Mouse (Mus musculus) heart, adult 2 months (tissue): ENCODE results near the gene Slc24a2.

Source experiments
- CTCF ChIP-seq: fragments of 200-600 bp; IDR thresholded peaks from 2 replicates; pipeline ENCODE4 v1.8.1; 2022; ENCODE audit warnings: antibody characterized with exemption, mild to moderate bottlenecking, moderate library complexity
- POLR2A ChIP-seq: fragments of 200-500 bp; IDR thresholded peaks from 2 replicates; pipeline ENCODE4 v1.6.1; 2011; ENCODE audit warnings: mild to moderate bottlenecking, low read depth, low read length, control low read depth; ENCODE audit not compliant: insufficient read depth

DNA sequence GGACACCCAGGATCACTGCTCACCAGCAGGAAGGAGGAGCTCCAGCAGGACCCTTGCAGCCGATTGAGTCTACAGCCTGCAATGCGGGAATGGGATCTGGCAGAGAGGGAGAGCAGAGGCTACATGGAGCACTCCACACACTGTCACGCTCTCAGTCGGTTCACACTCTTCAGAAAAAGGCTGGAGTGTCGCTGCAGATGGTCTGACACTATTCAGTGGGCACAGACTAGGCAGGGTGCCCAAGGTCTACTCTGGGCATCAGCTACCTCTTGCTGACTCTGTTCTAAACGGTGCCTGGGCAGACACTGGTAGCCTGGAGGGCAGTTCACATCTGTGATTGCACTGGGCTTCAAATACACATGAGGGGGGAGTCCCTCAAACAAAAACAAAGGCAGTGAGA, 141.6 kb downstream of the Slc24a2 start:
- TF ChIP-seq CTCF = no peak
- TF ChIP-seq POLR2A = no peak
